Mouse (Mus musculus) liver, adult (tissue): ENCODE results near the gene Helq.

Experiments used
- GATA4 ChIP-seq: IDR thresholded peaks from 2 replicates; pipeline ENCODE4 v1.6.1; 2014; ENCODE audit warnings: mild to moderate bottlenecking, low read length; ENCODE audit not compliant: insufficient replicate concordance

Gene Helq

DNA sequence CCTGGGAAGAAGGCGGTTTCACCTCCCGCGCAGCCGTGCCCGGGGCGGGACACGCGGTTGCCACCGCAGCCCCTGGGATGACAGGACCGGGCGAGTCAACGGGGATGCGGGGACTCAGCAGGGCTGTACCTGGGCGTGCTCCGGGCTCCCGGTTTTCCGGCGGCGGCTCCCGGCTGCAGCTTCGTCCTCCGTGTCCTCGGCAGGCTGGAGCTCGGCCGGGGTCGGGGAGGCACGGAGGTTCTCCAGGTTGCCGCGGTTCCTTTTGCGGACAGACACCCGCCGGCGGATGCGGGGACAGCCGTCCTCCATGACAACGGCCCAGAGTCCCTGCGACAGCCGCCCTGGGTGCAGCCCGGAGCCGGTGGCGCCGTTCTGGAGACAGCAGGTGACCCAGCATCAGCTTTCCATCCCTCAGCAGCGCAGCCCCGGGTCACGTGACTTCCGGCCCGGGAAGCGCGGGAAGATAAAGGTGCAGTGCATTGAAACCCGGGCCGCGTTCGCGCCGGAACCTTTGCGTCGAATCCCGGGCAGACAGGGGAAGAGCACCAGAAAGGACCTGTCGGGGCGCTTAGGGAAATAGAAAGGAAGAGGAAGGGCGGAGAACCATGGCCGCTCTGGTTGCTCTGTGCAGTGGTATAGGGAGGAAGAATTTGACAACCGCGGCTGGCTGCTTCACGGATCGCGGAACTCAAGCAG is at the start of gene Helq, which contains the start of gene Mrps18c:
Gene Helq, minus strand, starts transcription at position 434 of the 696 bp plus-strand sequence.
Gene Mrps18c, plus strand, starts transcription at position 463 of the 696 bp plus-strand sequence.
- peak; percentile 79; the same call in 1 of the 2 replicates for TF ChIP-seq GATA4

- TF ChIP-seq GATA4: no peak
These were observed 48.7 kb upstream of the Helq start for GRCm38 (mm10) chr5:100847143-100847542.

- TF ChIP-seq GATA4: no peak
These were observed 48.2 kb upstream of the Helq start for GRCm38 (mm10) chr5:100846599-100846920.

GRCm38 (mm10) chr5:100845848-100846598 is 47.6 kb upstream of the Helq start:
- TF ChIP-seq GATA4: no peak

DNA sequence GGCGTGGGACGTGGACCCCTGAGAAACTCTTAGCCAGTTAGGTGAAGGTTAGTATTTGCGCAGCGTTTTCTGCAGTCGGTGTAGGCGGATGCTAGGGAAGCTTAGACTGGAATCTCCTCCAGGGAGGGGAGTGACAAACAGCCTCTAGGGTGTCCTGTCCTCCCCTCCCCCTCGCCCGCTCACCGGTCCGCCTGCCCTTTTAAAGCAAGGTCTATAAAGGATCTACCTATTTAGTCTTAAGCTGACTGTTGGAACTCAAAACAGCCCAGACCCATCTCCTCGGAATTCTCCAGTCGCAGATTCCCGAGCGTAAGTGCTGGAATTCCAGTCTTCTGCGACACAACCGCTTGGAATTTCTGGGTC is 47.1 kb upstream of the Helq start, which contains the start of gene Gpat3:
Gene Gpat3, plus strand, starts transcription at position 229 of the 363 bp plus-strand sequence.
- TF ChIP-seq GATA4: no peak

GRCm38 (mm10) chr5:100844485-100844884 is 46.1 kb upstream of the Helq start:
- TF ChIP-seq GATA4: no peak

DNA sequence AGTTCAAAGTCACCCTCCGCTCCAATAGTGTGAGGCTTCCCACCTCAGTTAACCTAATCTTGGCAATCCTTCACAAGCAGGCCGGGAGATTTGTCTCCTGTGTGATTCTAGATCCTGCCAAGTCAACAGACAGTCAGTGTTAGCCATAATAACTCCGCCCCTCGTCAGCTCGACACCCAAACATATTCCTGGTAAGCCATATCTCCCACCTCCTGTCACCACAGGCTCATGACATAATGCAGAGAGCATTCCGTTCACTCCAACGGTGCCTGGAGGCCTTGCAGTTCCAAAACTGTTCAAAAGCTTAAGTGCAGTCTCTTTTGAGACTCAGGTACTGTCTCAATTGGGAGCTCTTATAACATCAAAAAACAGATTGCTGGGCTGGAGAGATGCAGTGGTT is 39.5 kb upstream of the Helq start:
- TF ChIP-seq GATA4: no peak

DNA sequence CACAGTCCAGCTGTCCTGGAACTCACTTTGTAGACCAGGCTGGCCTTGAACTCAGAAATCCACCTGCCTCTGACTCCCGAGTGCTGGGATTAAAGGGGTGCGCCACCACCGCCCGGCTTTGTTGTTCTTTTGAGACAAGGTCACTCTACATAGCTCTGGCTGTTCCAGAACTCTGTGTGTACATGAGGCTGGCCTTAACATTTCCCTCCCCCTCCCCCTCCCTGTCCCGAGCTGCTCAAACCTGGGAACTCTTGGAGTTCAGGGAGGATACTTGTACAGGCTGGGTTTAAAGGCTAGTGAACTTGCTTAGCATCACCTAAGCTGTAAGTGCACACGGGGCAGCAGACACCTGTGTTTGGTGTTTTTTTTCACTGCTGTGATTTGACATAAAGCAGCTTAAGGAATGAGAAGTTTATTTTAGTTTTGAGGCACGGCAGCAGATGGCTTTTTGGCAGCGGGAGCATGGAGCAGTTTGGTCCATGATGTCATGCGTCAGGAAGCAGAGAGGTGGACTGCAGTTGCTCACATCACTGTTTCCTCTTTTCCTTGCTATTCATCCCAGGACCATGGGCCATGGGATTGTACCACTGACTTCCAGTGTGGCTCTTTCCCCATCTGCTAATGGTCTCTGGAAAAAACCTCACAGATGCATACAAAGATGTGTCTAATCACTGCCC is 37.6 kb upstream of the Helq start:
- TF ChIP-seq GATA4: no peak

DNA sequence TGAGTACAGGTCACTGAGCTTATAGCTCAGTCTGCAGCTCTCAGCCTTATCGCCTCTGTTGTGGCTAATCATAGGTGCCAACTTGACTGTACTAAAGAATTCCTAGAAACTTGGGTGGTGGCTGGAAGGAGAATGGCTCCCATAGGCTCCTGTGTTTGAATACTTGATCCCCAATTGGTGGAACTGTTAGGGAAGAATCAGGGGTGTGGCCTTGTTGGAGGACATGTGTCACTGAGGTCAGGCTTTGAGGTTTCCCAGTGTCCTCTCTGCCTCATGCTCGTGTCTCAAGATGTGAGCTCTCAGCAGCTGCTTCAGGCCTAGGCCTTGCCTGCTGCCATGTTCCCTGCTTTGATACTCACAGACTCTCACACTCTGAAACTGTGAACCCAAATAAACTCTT is 35.4 kb upstream of the Helq start:
- no peak for TF ChIP-seq GATA4

- no peak for TF ChIP-seq GATA4
These were observed 34.3 kb upstream of the Helq start for GRCm38 (mm10) chr5:100832680-100833079.

- no peak for TF ChIP-seq GATA4
These were observed 30.3 kb upstream of the Helq start for GRCm38 (mm10) chr5:100828701-100829100.

DNA sequence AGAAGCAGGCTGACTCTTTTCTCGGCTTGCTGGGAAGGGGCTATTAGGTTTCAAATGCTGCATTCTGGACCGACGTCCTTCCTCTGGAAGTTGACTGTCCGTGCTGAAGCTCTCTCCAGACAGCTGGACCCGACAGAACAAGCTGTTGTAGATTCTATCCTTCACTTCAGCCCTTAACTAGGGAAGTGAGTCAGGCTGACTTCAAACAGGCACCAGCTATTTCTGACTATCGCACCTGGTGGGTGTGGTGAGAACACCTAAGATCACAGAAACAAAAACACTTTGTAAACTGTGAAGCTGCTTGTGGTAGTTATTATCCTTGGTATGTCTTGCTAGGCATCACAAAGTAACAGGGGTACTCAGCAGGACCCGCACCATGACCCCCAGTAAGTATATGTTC is 28.1 kb upstream of the Helq start:
- no peak for TF ChIP-seq GATA4

DNA sequence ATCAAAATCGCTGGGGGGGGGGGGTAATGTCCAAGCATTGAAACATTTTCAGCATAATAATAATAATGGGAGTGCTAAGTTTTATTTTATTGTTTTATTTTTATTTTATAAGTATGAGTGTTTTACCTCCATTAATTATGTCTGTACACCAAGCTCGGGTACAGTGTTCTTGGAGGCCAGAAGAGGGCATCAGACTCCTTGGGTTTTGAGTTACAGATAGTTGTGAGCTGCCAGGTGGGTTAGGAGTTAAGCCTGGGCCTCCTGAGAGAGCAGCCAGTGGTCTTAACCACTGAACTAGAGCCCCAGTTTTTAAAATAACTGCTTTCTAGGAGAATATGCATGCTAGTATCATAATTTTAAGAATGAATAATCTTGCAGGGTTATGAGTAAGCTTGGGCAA is 27.6 kb upstream of the Helq start:
- no peak for TF ChIP-seq GATA4

GRCm38 (mm10) chr5:100822826-100823225 is 24.4 kb upstream of the Helq start:
- no peak for TF ChIP-seq GATA4

DNA sequence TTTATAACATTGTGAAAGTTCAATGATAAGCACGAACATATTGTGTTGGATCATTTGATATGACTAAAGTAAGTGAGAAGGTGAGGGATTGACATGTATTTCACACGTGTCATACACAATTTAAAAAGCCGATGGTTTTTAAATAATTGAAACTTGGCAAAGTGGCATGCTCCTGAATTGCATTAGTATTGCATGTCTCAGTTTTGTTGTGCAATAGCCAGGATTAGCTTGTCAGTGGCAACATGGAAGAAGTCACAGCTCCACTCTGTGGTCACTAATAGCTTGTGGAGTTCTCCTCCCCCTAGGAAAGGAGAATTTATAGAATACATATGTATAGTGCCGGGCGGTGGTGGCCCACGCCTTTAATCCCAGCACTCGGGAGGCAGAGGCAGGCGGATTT is 23.0 kb upstream of the Helq start:
- TF ChIP-seq GATA4: no peak
